Mouse (Mus musculus) kidney, embryonic 14.5 days (tissue): ENCODE measurements around the gene Pcdh20. TPM values are rescaled to one million over a fixed set of nuclear protein-coding genes. Genes with fewer than 3 reads are reported as not detected.

Experiments
- ATAC-seq: fragments of 200-750 bp; cut with Nextera tagmentation; 2 replicates; pipeline ENCODE4 v1.8.0; 2017; ENCODE audit warnings: moderate number of reproducible peaks, mild to moderate bottlenecking, moderate TSS enrichment, moderate library complexity; ENCODE audit not compliant: low FRiP score, low TSS enrichment
- H3K27ac ChIP-seq: fragments of 300-500 bp; sonication (generic); 2 replicates; pipeline ENCODE4 v1.5.1; 2014; ENCODE audit warnings: low read depth, mild to moderate bottlenecking, low read length, moderate library complexity, mixed read lengths
- H3K27me3 ChIP-seq: fragments of 300-500 bp; sonication (generic); 2 replicates; pipeline ENCODE4 v1.6.1; 2014; ENCODE audit warnings: mild to moderate bottlenecking, low read length; ENCODE audit not compliant: control insufficient read depth, insufficient read depth
- H3K36me3 ChIP-seq: fragments of 300-500 bp; sonication (generic); 2 replicates; pipeline ENCODE4 v1.6.1; 2014; ENCODE audit warnings: low read length, mixed read lengths; ENCODE audit not compliant: control insufficient read depth, insufficient read depth
- H3K4me1 ChIP-seq: fragments of 300-500 bp; sonication (generic); 2 replicates; pipeline ENCODE4 v1.6.1; 2014; ENCODE audit warnings: low read length, mixed read lengths; ENCODE audit not compliant: control insufficient read depth, insufficient read depth
- H3K4me2 ChIP-seq: fragments of 300-500 bp; sonication (generic); replicated peaks from 2 replicates; pipeline ENCODE4 v1.6.1; 2014; ENCODE audit warnings: low read depth, mild to moderate bottlenecking, low read length
- H3K4me3 ChIP-seq: fragments of 300-500 bp; sonication (generic); 2 replicates; pipeline ENCODE4 v1.5.1; 2014; ENCODE audit warnings: mild to moderate bottlenecking, low read length
- H3K9ac ChIP-seq: fragments of 300-500 bp; sonication (generic); 2 replicates; pipeline ENCODE4 v1.6.1; 2014; ENCODE audit warnings: low read depth, mild to moderate bottlenecking, low read length, moderate library complexity
- H3K9me3 ChIP-seq: fragments of 300-500 bp; sonication (generic); 2 replicates; pipeline ENCODE4 v1.6.1; 2016; ENCODE audit warnings: low read length; ENCODE audit not compliant: control insufficient read depth
- WGBS: fragments of 180-500 bp; shearing (Covaris S2); extraction: QIAGEN DNeasy Blood & Tissue Kit; methylation state at CpG from one replicate; pipeline ENCODE4 v1.1.7; 2014; 5-methylcytosine and 5-hydroxymethylcytosine counted together
- polyA plus RNA-seq: library from polyadenylated mRNA; unstranded; fragments of >200 nt; fragmentation: Nextera tagmentation; extraction: Ambion mirVana; gene quantifications from 2 replicates; pipeline ENCODE4 v1.2.1, GENCODE M21; 2014

The Pcdh20 gene
- 0.27 and 0.47 TPM in 2 replicates for polyA plus RNA-seq

DNA sequence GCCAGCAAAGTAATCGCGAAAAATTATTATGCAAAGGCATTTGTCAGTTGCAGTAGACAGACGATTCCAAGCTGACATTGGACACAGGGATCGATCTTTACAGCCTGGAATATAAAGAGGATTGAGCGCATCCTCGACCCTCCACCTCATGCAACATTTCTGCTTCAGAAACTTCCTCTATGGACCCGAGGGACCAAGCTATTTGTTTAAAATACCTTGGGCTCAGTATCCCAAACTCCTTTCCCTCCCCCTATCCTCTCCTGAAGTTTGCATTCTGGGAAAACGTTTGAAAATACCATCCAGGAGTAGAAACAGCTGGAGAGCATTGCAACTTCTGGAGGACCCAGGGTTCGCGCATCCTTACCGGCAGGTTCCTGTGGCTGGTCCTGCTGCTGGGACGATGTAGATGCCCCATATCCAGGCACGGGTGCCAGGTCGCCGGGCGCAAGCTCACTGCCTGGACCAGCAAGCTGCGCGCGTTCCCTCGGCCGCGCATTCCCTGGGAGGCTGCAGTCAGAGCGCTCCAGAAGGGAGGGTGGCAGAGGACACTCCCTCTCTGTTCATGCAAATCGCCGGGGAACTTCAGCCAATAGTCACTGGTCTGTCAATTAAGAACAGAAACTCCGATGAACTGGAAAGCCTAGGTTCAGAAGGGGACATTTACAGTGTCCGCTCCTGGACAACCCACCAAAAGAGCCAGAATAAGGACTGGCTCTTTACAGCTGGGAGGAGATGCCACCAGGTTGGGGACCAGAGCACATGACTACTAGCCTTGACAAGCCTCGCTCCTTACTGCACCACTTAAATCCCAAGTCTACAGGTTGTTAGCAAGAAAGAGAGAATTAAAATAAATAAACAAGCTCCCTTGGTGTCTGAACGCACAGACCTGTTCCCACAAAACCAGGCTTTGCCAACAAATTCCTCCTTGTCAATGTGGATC, at the start of gene Pcdh20:
Gene Pcdh20, minus strand, starts transcription at position 902 of the 940 bp plus-strand sequence.
- H3K9ac ChIP-seq: no peak within 1 kb of the TSS
- peaks cover 16% of the 10 kb centered on the region for H3K27me3 ChIP-seq
- H3K4me2 ChIP-seq: peak within 1 kb of the TSS; percentile 55
- peaks cover 7% of the 10 kb centered on the region; the same call in 1 of the 2 replicates for H3K4me1 ChIP-seq
- WGBS: 2% methylated on average over 29 of the region's 29 CpGs
- peak within 1 kb of the TSS; percentile 46 for H3K4me3 ChIP-seq
- peak; percentile 92 for ATAC-seq
- H3K27ac ChIP-seq: no peak within 1 kb of the TSS
- H3K36me3 ChIP-seq: no peaks in the 10 kb centered on the region
- H3K9me3 ChIP-seq: no peaks in the 10 kb centered on the region

DNA sequence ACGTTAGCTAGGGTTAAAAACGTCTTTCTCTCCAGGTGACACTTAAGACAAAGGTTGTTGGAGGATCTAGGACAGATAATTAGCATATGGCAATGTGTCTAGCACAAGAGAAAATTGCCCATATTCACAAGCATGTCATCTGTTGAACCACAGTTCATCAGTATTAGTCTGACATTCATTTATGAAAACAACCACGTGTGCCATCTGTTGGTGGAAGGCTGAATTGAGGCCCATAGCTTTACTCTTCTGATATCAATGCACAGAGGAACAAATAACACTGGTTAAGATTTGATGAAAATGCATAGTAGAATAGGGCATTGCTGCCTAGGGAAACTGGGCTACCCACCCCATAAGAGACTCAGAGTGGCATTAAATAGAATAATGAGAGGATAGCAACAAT, 8.7 kb upstream of the Pcdh20 start:
- H3K36me3 ChIP-seq: no peaks in the 10 kb centered on the region
- no peaks in the 10 kb centered on the region for H3K27me3 ChIP-seq
- H3K4me3 ChIP-seq: no peak overlapping the region
- 56% methylated on average over 3 of the region's 3 CpGs for WGBS
- no peak overlapping the region for H3K9ac ChIP-seq
- no peak overlapping the region for H3K4me2 ChIP-seq
- H3K4me1 ChIP-seq: no peaks in the 10 kb centered on the region
- no peak overlapping the region for H3K27ac ChIP-seq
- no peak for ATAC-seq
- H3K9me3 ChIP-seq: no peaks in the 10 kb centered on the region

DNA sequence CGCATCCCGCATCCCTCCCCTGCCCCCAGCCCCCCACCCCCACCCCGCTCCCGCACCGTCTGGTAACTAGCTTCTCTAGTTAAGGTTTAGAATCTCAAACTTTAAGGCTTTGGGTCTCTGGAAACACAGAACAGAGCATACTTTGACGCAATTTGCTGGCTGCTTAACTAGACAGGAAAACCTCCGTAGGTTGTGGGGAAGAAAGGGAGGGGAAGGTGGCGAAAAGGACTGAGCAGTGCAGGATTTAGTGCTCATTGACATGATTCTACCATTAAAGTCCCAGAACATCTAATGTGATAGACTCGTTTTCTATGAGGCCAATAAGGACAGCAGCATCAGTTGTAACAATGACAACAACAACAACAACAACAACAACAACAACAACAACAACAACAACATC, 1.2 kb downstream of the Pcdh20 start:
- Histone ChIP-seq H3K4me1 (peaks cover 7% of the 10 kb centered on the region; the same call in 1 of the 2 replicates), H3K9me3 (no peaks in the 10 kb centered on the region), H3K27me3 (peaks cover 16% of the 10 kb centered on the region), H3K27ac (no peak overlapping the region), H3K9ac (no peak overlapping the region; the same call in 1 of the 2 replicates), H3K4me3 (peak overlapping the region; percentile 46), H3K36me3 (no peaks in the 10 kb centered on the region), H3K4me2 (peak overlapping the region; percentile 55)
- 0 out of 2 replicates have a peak, but pooled peaks have one; percentile 8 for ATAC-seq
- WGBS: 1% methylated on average over 9 of the region's 9 CpGs

DNA sequence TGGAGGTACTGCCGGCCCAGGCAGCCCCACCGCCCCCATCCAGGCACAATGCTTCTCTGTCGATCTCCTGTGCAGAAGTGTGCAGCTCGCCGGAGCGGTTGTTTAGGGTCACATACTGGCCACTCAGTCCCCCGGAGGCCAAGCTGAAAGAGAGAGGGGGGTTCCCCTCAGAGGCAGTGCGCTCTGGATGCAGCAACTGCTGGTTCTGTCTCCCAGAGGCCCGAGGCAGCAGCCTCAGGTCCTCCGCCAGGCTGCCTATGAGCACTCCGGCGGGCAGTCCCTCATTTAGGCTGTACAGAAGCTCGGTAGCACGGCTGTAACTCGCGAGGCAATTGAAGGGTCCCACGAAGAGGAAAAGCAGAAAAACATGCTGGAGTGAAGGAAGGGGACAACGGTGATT, 1.8 kb downstream of the Pcdh20 start:
- H3K4me2 ChIP-seq: peak overlapping the region; percentile 55
- ATAC-seq: peak; percentile 44; the same call in 1 of the 2 replicates
- no peaks in the 10 kb centered on the region for H3K9me3 ChIP-seq
- H3K4me3 ChIP-seq: peak overlapping the region; percentile 46
- WGBS: under 1% methylated on average over 18 of the region's 18 CpGs
- no peak overlapping the region; the same call in 1 of the 2 replicates for H3K9ac ChIP-seq
- peaks cover 7% of the 10 kb centered on the region; the same call in 1 of the 2 replicates for H3K4me1 ChIP-seq
- H3K27ac ChIP-seq: no peak overlapping the region
- no peaks in the 10 kb centered on the region for H3K36me3 ChIP-seq
- peaks cover 16% of the 10 kb centered on the region for H3K27me3 ChIP-seq

DNA sequence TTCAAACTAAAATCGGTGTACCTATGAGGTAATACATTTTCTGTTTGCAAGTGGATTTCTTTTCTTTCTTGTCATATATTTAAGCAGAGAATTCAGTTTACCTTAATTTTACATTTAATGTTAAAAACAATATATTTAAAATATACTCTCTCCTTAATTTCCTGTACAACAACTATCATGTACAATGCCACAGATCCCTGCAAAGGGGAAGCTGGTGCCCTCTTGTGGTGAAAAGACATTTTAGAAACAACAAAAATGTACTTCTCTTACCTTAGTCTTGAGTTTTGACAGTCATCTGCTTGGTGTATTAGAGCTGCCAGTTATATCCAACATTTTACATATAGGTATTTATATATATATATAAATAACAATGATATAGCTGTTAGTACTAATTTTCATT, 4.8 kb downstream of the Pcdh20 start:
- Histone ChIP-seq H3K27ac (no peak overlapping the region), H3K36me3 (no peaks in the 10 kb centered on the region), H3K4me3 (no peak overlapping the region), H3K27me3 (peaks cover 16% of the 10 kb centered on the region), H3K9ac (no peak overlapping the region), H3K4me1 (peaks cover 7% of the 10 kb centered on the region; the same call in 1 of the 2 replicates), H3K4me2 (no peak overlapping the region), H3K9me3 (no peaks in the 10 kb centered on the region)
- no peak for ATAC-seq
- WGBS: 95% methylated on average over 1 of the region's 1 CpGs

DNA sequence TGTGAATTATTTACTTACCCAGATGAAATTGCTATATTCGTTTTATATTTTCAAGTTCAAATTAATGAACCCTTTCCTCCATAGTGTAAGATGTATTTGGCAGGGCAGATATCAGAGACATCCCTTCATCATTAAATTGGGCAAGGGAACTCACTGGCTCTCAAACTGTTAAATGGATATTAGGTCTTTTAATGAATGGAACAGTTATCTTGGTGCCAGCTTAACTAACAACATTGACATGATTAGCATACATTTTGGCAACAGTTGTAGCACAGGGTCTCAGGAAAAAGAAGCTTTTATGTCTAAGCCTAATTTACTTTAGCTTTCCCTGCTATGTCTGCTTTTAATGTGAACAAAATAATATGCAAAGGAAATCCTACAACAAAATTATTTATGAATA, 6.8 kb downstream of the Pcdh20 start:
- no peaks in the 10 kb centered on the region for H3K9me3 ChIP-seq
- H3K4me3 ChIP-seq: no peak overlapping the region
- no peak overlapping the region for H3K9ac ChIP-seq
- H3K4me2 ChIP-seq: no peak overlapping the region
- 66% methylated on average over 1 of the region's 1 CpGs for WGBS
- H3K27ac ChIP-seq: no peak overlapping the region
- H3K4me1 ChIP-seq: no peaks in the 10 kb centered on the region
- ATAC-seq: no peak
- H3K36me3 ChIP-seq: no peaks in the 10 kb centered on the region
- peaks cover 13% of the 10 kb centered on the region for H3K27me3 ChIP-seq

DNA sequence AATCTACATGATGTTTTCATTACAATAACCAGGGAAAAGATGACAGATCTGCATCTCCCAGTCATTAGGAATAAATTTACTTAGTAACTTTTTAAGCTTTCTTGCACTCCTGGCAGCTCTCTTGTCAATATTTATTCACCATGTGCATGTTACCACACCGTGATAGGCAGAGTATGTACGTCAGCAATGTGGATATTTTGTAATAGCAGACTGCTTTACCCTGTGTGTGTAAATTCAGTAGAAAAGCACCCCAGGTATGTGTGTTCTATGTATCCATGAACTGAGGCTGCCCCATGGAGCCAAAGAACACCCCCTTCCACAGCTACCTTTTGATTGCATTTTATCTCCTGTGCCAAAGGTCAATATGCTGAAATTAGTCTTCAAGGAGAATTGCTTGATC, 7.8 kb downstream of the Pcdh20 start:
- Histone ChIP-seq H3K9me3 (no peaks in the 10 kb centered on the region), H3K36me3 (no peaks in the 10 kb centered on the region), H3K27ac (no peak overlapping the region), H3K9ac (no peak overlapping the region), H3K4me2 (no peak overlapping the region), H3K4me3 (no peak overlapping the region), H3K4me1 (no peaks in the 10 kb centered on the region), H3K27me3 (peaks cover 5% of the 10 kb centered on the region)
- ATAC-seq: no peak
- 74% methylated on average over 2 of the region's 2 CpGs for WGBS

DNA sequence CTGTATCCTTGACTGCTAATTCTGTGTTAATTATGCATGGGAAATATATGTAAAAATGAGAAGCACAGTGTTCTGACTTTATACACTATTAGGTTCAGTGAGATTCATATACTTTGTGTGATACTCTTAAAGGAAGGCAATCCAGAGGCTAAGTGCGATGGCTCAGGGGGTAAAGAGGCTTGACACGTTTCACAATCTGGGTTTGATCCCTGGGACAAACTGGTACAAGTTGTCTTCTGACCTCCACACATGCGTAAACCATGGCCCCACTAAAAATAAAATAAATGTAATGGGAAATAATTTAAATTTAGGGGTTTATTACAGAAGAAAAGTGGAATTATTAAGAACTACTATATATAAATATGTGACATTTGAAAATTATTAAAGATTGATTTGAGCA, 8.3 kb downstream of the Pcdh20 start:
- Histone ChIP-seq H3K4me2 (no peak overlapping the region), H3K4me3 (no peak overlapping the region), H3K9me3 (no peaks in the 10 kb centered on the region), H3K4me1 (no peaks in the 10 kb centered on the region), H3K27me3 (peaks cover 4% of the 10 kb centered on the region; the same call in 1 of the 2 replicates), H3K36me3 (no peaks in the 10 kb centered on the region), H3K9ac (no peak overlapping the region), H3K27ac (no peak overlapping the region)
- ATAC-seq: no peak
- 82% methylated on average over 3 of the region's 3 CpGs for WGBS

DNA sequence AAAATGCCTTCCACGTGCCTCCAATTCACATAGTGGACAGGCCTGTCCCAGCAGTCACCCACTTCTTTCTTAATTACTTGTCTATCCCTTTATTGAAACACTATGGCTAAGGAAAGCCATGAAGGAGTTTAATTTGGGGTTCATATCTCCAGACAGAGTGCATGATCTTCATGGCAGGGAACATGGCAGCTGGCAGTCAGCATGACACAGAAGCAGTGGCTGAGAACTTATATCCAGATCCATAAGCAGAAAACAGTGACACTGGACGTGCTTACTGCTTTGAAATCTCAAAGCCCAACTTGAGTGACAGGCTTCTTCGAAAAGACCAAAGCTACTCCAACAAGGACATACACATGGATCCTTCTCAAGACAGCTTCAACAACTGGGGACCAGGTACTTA, 10.5 kb downstream of the Pcdh20 start:
- 76% methylated on average over 3 of the region's 3 CpGs for WGBS
- no peak overlapping the region for H3K9ac ChIP-seq
- no peak for ATAC-seq
- H3K4me1 ChIP-seq: no peaks in the 10 kb centered on the region
- H3K4me3 ChIP-seq: no peak overlapping the region
- no peaks in the 10 kb centered on the region for H3K9me3 ChIP-seq
- H3K4me2 ChIP-seq: no peak overlapping the region
- H3K27me3 ChIP-seq: no peaks in the 10 kb centered on the region
- no peak overlapping the region for H3K27ac ChIP-seq
- no peaks in the 10 kb centered on the region for H3K36me3 ChIP-seq
